Mouse (Mus musculus) heart, adult 2 months (tissue): ENCODE data around the gene Gpr1. TPM values are rescaled to one million over a fixed set of nuclear protein-coding genes. Genes with fewer than 3 reads are reported as not detected.
A peak's percentile ranks its signal among the peaks of the same experiment; 100 is the strongest.

Source experiments
- DNase-seq, 2 experiments: peaks; one replicate each; pipeline ENCODE4 v3.0.0; 2021
- H3K27ac ChIP-seq: fragments of 200-600 bp; 2 replicates; pipeline ENCODE4 v1.8.1; 2022
- H3K27me3 ChIP-seq: fragments of 200-500 bp; 2 replicates; pipeline ENCODE4 v1.6.1; 2012; ENCODE audit warnings: mild to moderate bottlenecking, low read length, inconsistent platforms, mixed read lengths; ENCODE audit not compliant: control insufficient read depth, insufficient read depth
- H3K36me3 ChIP-seq: fragments of 200-500 bp; 2 replicates; pipeline ENCODE4 v1.6.1; 2012; ENCODE audit warnings: low read length, inconsistent platforms; ENCODE audit not compliant: control insufficient read depth, insufficient read depth
- H3K4me1 ChIP-seq: fragments of 200-500 bp; 2 replicates; pipeline ENCODE4 v1.6.1; 2011; ENCODE audit warnings: low read length; ENCODE audit not compliant: control insufficient read depth, insufficient read depth
- H3K4me3 ChIP-seq: fragments of 200-600 bp; 2 replicates; pipeline ENCODE4 v1.8.1; 2022
- H3K79me2 ChIP-seq: fragments of 200-500 bp; replicated peaks from 2 replicates; pipeline ENCODE4 v1.6.1; 2012; ENCODE audit warnings: mild to moderate bottlenecking, inconsistent platforms, low read length, moderate library complexity, mixed read lengths; ENCODE audit not compliant: control insufficient read depth, insufficient read depth
- H3K9ac ChIP-seq: fragments of 200-500 bp; 2 replicates; pipeline ENCODE4 v1.6.1; 2012; ENCODE audit warnings: low read depth, mild to moderate bottlenecking, control low read depth, inconsistent platforms, low read length, mixed read lengths
- CTCF ChIP-seq: fragments of 200-600 bp; IDR thresholded peaks from 2 replicates; pipeline ENCODE4 v1.8.1; 2022; ENCODE audit warnings: antibody characterized with exemption, mild to moderate bottlenecking, moderate library complexity
- EP300 ChIP-seq: fragments of 200-500 bp; IDR thresholded peaks from 2 replicates; pipeline ENCODE4 v1.6.1; 2011; ENCODE audit warnings: low read depth, low read length, control low read depth; ENCODE audit not compliant: insufficient read depth
- POLR2A ChIP-seq: fragments of 200-500 bp; IDR thresholded peaks from 2 replicates; pipeline ENCODE4 v1.6.1; 2011; ENCODE audit warnings: mild to moderate bottlenecking, low read depth, low read length, control low read depth; ENCODE audit not compliant: insufficient read depth
- WGBS: fragments of 180-500 bp; shearing (Covaris S2); methylation state at CpG from one replicate; pipeline ENCODE4 v1.1.7; 2018; 5-methylcytosine and 5-hydroxymethylcytosine counted together
- intact Hi-C: fragments of 180-260 bp; cut with DNase I; formaldehyde crosslinking; loops from one replicate; pipeline ENCODE4 v1.15.1; 2025
- polyA plus RNA-seq: library from polyadenylated mRNA; depleted of rRNA; stranded (reverse); fragments of >200 nt; gene quantifications from 2 replicates; pipeline ENCODE4 v1.2.3, GENCODE M21; 2012
- total RNA-seq, 2 experiments: library from RNA; stranded (reverse); gene quantifications; 2 replicates each; pipeline ENCODE4 v1.2.3; 2021

The Gpr1 gene
- total and polyA plus RNA-seq, 3 experiments: 0.16 to 0.50 (median 0.31) TPM

DNA sequence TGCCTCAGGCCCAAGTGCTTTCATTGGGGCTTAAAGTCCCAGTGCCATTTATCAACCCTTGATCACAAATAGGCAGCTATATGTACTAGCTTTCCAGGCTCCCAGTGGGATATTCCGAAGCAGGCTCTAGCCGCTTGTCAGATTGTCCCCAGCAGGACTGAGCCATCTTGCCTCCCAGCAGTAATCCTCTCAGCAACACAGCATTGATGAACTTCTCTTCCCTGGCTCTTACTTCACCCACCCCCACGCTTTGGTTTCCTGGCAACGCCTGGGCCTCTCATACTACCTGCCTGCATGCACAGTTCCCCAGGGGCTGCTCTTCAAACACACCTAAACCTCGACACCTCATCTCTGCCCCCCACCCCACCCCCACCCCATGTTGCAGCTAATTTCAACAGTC, 23.0 kb upstream of the Gpr1 start:
- Histone ChIP-seq H3K9ac (no peak overlapping the region), H3K4me1 (no peaks in the 10 kb centered on the region; the same call in 1 of the 2 replicates), H3K4me3 (no peak overlapping the region), H3K36me3 (no peaks in the 10 kb centered on the region), H3K27me3 (no peaks in the 10 kb centered on the region), H3K79me2 (no peaks in the 10 kb centered on the region), H3K27ac (no peak overlapping the region)
- intact Hi-C loops: loop anchor here (5.0 kb wide), 1 partner anchor 55 kb away; no protein-coding TSS in a partner anchor
- TF ChIP-seq EP300 (no peak), CTCF (no peak), POLR2A (no peak)
- 41% methylated on average over 5 of the region's 5 CpGs for WGBS
- DNase-seq: no peak

DNA sequence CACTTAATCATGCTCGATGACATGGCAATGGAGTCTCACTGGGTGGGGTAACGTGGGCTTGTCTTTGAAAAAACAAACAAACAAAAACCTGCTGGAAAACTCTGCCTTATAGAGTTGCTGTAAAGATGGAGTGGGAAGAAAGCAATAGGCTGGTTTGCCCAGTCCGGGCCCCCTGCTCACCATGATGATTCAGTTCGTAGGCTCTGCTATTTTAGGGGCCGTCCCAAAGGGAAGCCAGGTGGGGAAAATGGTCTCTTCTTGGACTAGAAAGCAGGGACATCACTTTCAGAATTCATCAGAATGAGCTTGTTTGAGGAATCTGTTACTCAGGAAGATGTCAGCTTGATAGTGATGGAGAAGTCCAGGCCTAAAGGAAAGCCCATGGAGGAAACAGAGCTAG, 12.9 kb upstream of the Gpr1 start:
- Histone ChIP-seq H3K79me2 (no peaks in the 10 kb centered on the region), H3K27me3 (no peaks in the 10 kb centered on the region), H3K4me1 (no peaks in the 10 kb centered on the region), H3K4me3 (no peak overlapping the region), H3K9ac (no peak overlapping the region), H3K36me3 (no peaks in the 10 kb centered on the region), H3K27ac (no peak overlapping the region)
- TF ChIP-seq CTCF: no peak
- no peak for TF ChIP-seq POLR2A
- TF ChIP-seq EP300: no peak
- no peak for DNase-seq
- WGBS: 80% methylated on average over 5 of the region's 5 CpGs
- intact Hi-C loops: no loop called here

DNA sequence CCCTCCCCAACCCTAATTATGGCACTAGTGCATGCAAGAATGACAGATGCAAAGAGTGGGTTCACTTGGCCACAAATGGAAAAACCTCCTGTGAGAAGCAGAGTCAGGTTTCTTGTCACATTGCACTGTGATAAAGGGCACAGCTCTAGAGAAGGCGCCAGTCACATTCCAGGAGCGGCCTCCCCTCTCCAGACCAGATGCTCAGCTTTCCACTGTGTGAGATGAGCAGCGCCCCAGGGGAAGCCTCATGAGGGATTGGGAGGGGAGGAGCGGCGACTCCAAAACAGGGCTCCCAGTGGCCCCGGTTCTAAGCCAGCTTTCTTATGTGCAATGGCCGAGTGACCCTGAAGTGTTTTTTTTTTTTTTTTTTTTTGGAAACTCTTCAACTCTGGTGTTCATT, 11.5 kb upstream of the Gpr1 start:
- no peak for DNase-seq
- no peak overlapping the region for H3K9ac ChIP-seq
- no peak overlapping the region for H3K4me3 ChIP-seq
- no peaks in the 10 kb centered on the region for H3K36me3 ChIP-seq
- TF ChIP-seq POLR2A (no peak), CTCF (no peak), EP300 (no peak)
- H3K27me3 ChIP-seq: no peaks in the 10 kb centered on the region
- whole genome bisulfite sequencing: 17% methylated on average over 7 of the region's 7 CpGs
- intact Hi-C loops: no loop called here
- H3K27ac ChIP-seq: no peak overlapping the region
- no peaks in the 10 kb centered on the region for H3K4me1 ChIP-seq
- H3K79me2 ChIP-seq: no peaks in the 10 kb centered on the region

DNA sequence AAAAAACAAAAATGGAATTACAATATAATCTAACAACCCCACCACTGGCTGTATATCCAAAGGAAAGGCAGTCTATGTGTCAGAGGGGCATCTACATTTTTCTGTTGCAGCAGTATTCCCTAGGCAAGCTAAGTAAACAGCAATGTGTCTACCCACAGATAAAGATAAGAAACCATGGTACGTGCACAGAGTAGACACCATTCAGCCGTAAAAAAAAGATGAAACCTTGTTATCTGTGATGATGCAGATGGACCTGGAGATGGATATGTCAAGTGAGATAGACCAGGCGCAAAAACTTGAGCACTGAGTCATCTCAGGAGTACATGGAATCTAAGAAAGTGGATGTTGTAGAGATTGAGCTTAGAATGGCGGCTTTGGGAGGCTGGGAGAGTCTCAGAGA, 10.7 kb upstream of the Gpr1 start:
- Histone ChIP-seq H3K4me3 (no peak overlapping the region), H3K27me3 (no peaks in the 10 kb centered on the region), H3K27ac (no peak overlapping the region), H3K79me2 (no peaks in the 10 kb centered on the region), H3K9ac (no peak overlapping the region), H3K4me1 (no peaks in the 10 kb centered on the region), H3K36me3 (no peaks in the 10 kb centered on the region)
- DNase-seq: no peak
- WGBS: 51% methylated on average over 4 of the region's 4 CpGs
- intact Hi-C loops: no loop called here
- TF ChIP-seq EP300 (no peak), POLR2A (no peak)

DNA sequence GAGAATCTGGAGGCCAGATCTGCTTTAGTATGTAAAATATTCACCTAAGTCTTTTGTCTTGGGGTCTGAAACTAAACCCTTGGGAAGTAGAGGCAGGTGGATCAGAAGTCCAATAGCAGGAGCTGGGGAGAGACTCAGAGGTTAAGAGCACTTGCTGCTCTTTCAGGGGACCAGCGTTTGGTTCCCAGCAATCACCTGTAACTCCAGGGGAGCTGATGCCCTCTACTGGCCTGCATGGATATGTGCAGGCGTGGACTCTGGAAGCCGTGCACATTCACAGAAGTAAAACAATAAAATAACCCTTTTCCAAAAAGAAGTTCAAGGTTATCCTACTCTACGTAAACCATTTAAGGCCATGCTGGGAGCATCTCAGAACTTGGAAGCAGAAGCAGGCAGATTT, 4.9 kb upstream of the Gpr1 start:
- no peaks in the 10 kb centered on the region for H3K36me3 ChIP-seq
- H3K79me2 ChIP-seq: no peaks in the 10 kb centered on the region
- no peak overlapping the region for H3K4me3 ChIP-seq
- TF ChIP-seq EP300: no peak
- TF ChIP-seq CTCF: peak; percentile 11; the same call in 1 of the 2 replicates
- TF ChIP-seq POLR2A: no peak
- no peaks in the 10 kb centered on the region for H3K27me3 ChIP-seq
- 0 out of 2 replicates have a peak, but pooled peaks cover 1% of the 10 kb centered on the region for H3K4me1 ChIP-seq
- no peak overlapping the region for H3K9ac ChIP-seq
- intact Hi-C loops: no loop called here
- no peak overlapping the region for H3K27ac ChIP-seq
- DNase-seq: no peak
- WGBS: 94% methylated on average over 4 of the region's 4 CpGs

DNA sequence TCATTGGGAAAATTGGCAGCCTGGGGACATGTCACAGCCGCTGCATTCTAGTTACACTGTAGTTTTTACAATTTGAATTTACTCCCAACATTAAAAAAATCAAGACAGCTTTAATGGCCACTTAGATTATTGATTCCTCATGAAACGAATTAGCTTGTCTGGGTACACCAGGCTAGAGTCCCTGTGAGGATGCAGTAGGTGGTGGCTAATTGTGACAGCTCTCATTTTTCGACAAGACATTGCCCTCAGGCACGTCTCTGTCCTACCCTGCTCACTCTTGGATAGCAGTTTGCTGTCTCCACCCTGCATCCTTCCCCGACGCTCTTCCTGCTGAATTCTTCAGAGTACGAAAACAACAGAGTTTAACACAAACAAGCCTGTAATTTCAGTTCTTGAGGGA, 288 bp upstream of the Gpr1 start:
- Histone ChIP-seq H3K4me3 (no peak overlapping the region), H3K9ac (no peak overlapping the region), H3K36me3 (no peaks in the 10 kb centered on the region), H3K79me2 (no peaks in the 10 kb centered on the region), H3K4me1 (peaks cover 2% of the 10 kb centered on the region; the same call in 1 of the 2 replicates), H3K27ac (peak overlapping the region; percentile 62), H3K27me3 (0 out of 2 replicates have a peak, but pooled peaks cover 2% of the 10 kb centered on the region)
- intact Hi-C loops: no loop called here
- TF ChIP-seq POLR2A (no peak), CTCF (no peak), EP300 (no peak)
- WGBS: 45% methylated on average over 7 of the region's 7 CpGs
- no peak for DNase-seq
